Mouse (Mus musculus) embryonic facial prominence, embryonic 13.5 days (tissue): ENCODE results near the gene Kif14. TPM values are rescaled to one million over a fixed set of nuclear protein-coding genes. Genes with fewer than 3 reads are reported as not detected.
A peak's percentile ranks its signal among the peaks of the same experiment; 100 is the strongest.

Source experiments
- ATAC-seq: fragments of 200-750 bp; cut with Nextera tagmentation; 2 replicates; pipeline ENCODE4 v1.8.0; 2017; ENCODE audit warnings: low read depth; ENCODE audit not compliant: insufficient number of reproducible peaks, insufficient read depth, low FRiP score, low TSS enrichment
- H3K27ac ChIP-seq: fragments of 300-500 bp; sonication (generic); 2 replicates; pipeline ENCODE4 v1.5.1; 2015; ENCODE audit warnings: moderate library complexity, mild to moderate bottlenecking, inconsistent platforms
- H3K27me3 ChIP-seq: fragments of 300-500 bp; sonication (generic); 2 replicates; pipeline ENCODE4 v1.6.1; 2015; ENCODE audit warnings: mild to moderate bottlenecking, inconsistent platforms
- H3K36me3 ChIP-seq: fragments of 300-500 bp; sonication (generic); 2 replicates; pipeline ENCODE4 v1.6.1; 2015; ENCODE audit warnings: mild to moderate bottlenecking, inconsistent platforms
- H3K4me1 ChIP-seq: fragments of 300-500 bp; sonication (generic); 2 replicates; pipeline ENCODE4 v1.6.1; 2015; ENCODE audit warnings: inconsistent platforms
- H3K4me2 ChIP-seq: fragments of 300-500 bp; sonication (generic); 2 replicates; pipeline ENCODE4 v1.6.1; 2015; ENCODE audit warnings: moderate library complexity, mild to moderate bottlenecking, inconsistent platforms
- H3K4me3 ChIP-seq: fragments of 300-500 bp; sonication (generic); 2 replicates; pipeline ENCODE4 v1.5.1; 2015; ENCODE audit warnings: mild to moderate bottlenecking, inconsistent platforms
- H3K9ac ChIP-seq: fragments of 300-500 bp; sonication (generic); 2 replicates; pipeline ENCODE4 v1.6.1; 2015; ENCODE audit warnings: mild to moderate bottlenecking, inconsistent platforms
- H3K9me3 ChIP-seq: fragments of 300-500 bp; sonication (generic); 2 replicates; pipeline ENCODE4 v1.6.1; 2016; ENCODE audit warnings: inconsistent platforms
- WGBS: fragments of 180-500 bp; shearing (Covaris S2); methylation state at CpG from one replicate; pipeline ENCODE4 v1.1.7; 2015; ENCODE audit warnings: mixed read lengths; 5-methylcytosine and 5-hydroxymethylcytosine counted together
- polyA plus RNA-seq: library from polyadenylated mRNA; unstranded; fragments of >200 nt; fragmentation: Nextera tagmentation; extraction: Ambion mirVana; gene quantifications from 2 replicates; pipeline ENCODE4 v1.2.1, GENCODE M21; 2015

Kif14 gene
- polyA plus RNA-seq, 1 experiment from 2014 or later = 7.2 TPM

- H3K4me1 ChIP-seq = no peaks in the 10 kb centered on the region
- 76% methylated on average over 5 of the region's 5 CpGs for WGBS
- no peak overlapping the region for H3K27ac ChIP-seq
- H3K27me3 ChIP-seq = no peaks in the 10 kb centered on the region; the same call in 1 of the 2 replicates
- no peak for ATAC-seq
- H3K4me2 ChIP-seq = no peak overlapping the region
- no peaks in the 10 kb centered on the region for H3K36me3 ChIP-seq
- H3K4me3 ChIP-seq = no peak overlapping the region
- H3K9me3 ChIP-seq = no peaks in the 10 kb centered on the region
- H3K9ac ChIP-seq = no peak overlapping the region
Observed at GRCm38 (mm10) chr1:136450206-136450605, 15.9 kb upstream of the Kif14 start.

- WGBS = 68% methylated on average over 5 of the region's 5 CpGs
- H3K27me3 ChIP-seq = no peaks in the 10 kb centered on the region; the same call in 1 of the 2 replicates
- no peak overlapping the region for H3K4me2 ChIP-seq
- no peak overlapping the region for H3K9ac ChIP-seq
- H3K36me3 ChIP-seq = no peaks in the 10 kb centered on the region
- no peak for ATAC-seq
- no peak overlapping the region for H3K27ac ChIP-seq
- no peaks in the 10 kb centered on the region for H3K9me3 ChIP-seq
- peaks cover 7% of the 10 kb centered on the region; the same call in 1 of the 2 replicates for H3K4me1 ChIP-seq
- H3K4me3 ChIP-seq = no peak overlapping the region
Observed at GRCm38 (mm10) chr1:136452421-136452820, 13.7 kb upstream of the Kif14 start.

GRCm38 (mm10) chr1:136455756-136456585, 10.2 kb upstream of the Kif14 start:
- Histone ChIP-seq H3K27ac (no peak overlapping the region), H3K9ac (no peak overlapping the region), H3K36me3 (no peaks in the 10 kb centered on the region), H3K4me1 (peaks cover 7% of the 10 kb centered on the region; the same call in 1 of the 2 replicates), H3K4me3 (no peak overlapping the region), H3K9me3 (no peaks in the 10 kb centered on the region), H3K27me3 (no peaks in the 10 kb centered on the region; the same call in 1 of the 2 replicates), H3K4me2 (no peak overlapping the region)
- WGBS = 54% methylated on average over 17 of the region's 17 CpGs
- no peak for ATAC-seq

- WGBS = 85% methylated on average over 6 of the region's 6 CpGs
- no peaks in the 10 kb centered on the region for H3K36me3 ChIP-seq
- no peak overlapping the region for H3K9ac ChIP-seq
- H3K9me3 ChIP-seq = no peaks in the 10 kb centered on the region
- no peak overlapping the region for H3K27ac ChIP-seq
- H3K4me2 ChIP-seq = no peak overlapping the region
- ATAC-seq = no peak
- H3K27me3 ChIP-seq = no peaks in the 10 kb centered on the region; the same call in 1 of the 2 replicates
- peaks cover 7% of the 10 kb centered on the region; the same call in 1 of the 2 replicates for H3K4me1 ChIP-seq
- H3K4me3 ChIP-seq = no peak overlapping the region
Observed at GRCm38 (mm10) chr1:136456741-136457140, 9.4 kb upstream of the Kif14 start.

DNA sequence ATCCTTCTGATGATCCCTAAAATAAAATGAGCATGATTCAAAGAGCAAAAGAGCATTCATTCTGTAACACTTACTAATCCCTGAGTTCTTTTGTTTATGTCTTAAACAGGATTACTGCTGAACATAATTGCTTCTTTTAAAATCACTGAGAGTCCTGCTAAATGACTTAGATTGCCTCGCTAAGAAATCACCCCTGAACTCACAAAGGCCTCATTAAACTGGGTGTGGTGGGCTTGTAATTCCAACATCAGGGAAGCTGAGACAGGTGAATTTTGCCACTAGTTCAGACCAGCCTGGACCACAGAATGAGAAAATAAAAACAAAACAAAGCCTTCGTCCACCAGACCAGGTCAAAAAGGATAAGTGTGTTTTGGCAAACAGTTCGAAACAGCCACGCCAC, 8.7 kb upstream of the Kif14 start:
- Histone ChIP-seq H3K9me3 (no peaks in the 10 kb centered on the region), H3K4me2 (no peak overlapping the region), H3K9ac (no peak overlapping the region), H3K27me3 (no peaks in the 10 kb centered on the region; the same call in 1 of the 2 replicates), H3K36me3 (no peaks in the 10 kb centered on the region), H3K4me1 (peaks cover 8% of the 10 kb centered on the region; the same call in 1 of the 2 replicates), H3K4me3 (no peak overlapping the region), H3K27ac (no peak overlapping the region)
- WGBS = 72% methylated on average over 4 of the region's 4 CpGs
- ATAC-seq = no peak

DNA sequence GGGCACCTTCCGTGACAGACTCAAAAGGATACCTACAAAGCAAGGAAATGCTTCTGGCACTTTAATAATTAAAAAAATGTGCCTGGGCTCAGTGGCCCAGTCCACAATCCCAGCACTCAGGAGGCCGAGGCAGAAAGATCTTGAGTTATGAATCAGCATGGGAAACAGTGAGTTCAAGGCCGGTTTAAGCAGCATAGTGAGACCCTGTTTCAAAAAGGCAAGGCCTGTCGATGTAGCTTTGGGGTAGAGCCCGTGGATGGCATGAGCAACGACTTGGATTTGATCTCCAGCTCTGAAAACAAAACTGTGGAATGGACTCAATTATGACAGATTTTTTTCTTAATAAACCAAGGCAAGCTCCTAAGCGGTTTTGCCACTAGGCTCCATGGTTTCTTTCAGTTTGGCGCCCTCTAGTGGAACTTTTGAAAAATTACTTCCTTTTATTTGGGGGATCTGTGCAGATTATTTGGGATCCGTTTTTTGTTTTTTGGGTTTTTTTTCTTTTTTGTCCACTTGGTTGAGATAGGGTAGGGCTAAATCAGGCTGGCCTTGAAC, 7.4 kb upstream of the Kif14 start:
- Histone ChIP-seq H3K36me3 (no peaks in the 10 kb centered on the region), H3K9me3 (no peaks in the 10 kb centered on the region), H3K4me2 (no peak overlapping the region), H3K9ac (no peak overlapping the region), H3K4me1 (peaks cover 12% of the 10 kb centered on the region; the same call in 1 of the 2 replicates), H3K27ac (no peak overlapping the region), H3K4me3 (no peak overlapping the region), H3K27me3 (no peaks in the 10 kb centered on the region)
- 26% methylated on average over 9 of the region's 9 CpGs for WGBS
- no peak for ATAC-seq

GRCm38 (mm10) chr1:136462443-136462842, 3.7 kb upstream of the Kif14 start:
- no peak overlapping the region for H3K27ac ChIP-seq
- no peaks in the 10 kb centered on the region for H3K27me3 ChIP-seq
- H3K4me3 ChIP-seq = no peak overlapping the region
- H3K4me2 ChIP-seq = no peak overlapping the region
- no peak overlapping the region for H3K9ac ChIP-seq
- no peak for ATAC-seq
- WGBS = 55% methylated on average over 10 of the region's 10 CpGs
- no peaks in the 10 kb centered on the region for H3K36me3 ChIP-seq
- peaks cover 12% of the 10 kb centered on the region for H3K4me1 ChIP-seq
- H3K9me3 ChIP-seq = no peaks in the 10 kb centered on the region

GRCm38 (mm10) chr1:136465168-136465567, 975 bp upstream of the Kif14 start:
- no peak overlapping the region for H3K27ac ChIP-seq
- no peak for ATAC-seq
- no peaks in the 10 kb centered on the region for H3K27me3 ChIP-seq
- H3K4me1 ChIP-seq = peaks cover 21% of the 10 kb centered on the region
- no peak overlapping the region for H3K4me3 ChIP-seq
- H3K9ac ChIP-seq = no peak overlapping the region
- no peaks in the 10 kb centered on the region for H3K9me3 ChIP-seq
- H3K4me2 ChIP-seq = no peak overlapping the region
- peaks cover 11% of the 10 kb centered on the region for H3K36me3 ChIP-seq

DNA sequence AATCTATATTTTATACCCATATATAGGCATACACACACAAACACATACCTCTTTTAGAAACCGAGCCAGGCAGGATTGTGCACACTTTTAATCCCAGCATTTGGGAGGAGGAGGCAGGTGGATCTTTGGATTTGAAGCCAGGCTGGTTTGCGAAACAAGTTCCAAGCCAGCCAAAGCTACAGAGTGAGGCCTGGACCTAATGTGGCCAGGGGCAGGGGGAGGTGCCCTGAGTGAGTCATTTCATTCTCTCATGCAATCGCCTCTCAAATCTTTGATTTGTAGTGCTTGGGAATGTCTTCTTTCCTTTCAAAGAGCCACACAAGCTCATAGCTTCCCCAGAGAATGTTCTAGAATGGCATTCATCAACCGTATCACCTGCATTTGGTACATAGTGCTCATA, 3.3 kb downstream of the Kif14 start:
- Histone ChIP-seq H3K27me3 (no peaks in the 10 kb centered on the region), H3K4me1 (peaks cover 25% of the 10 kb centered on the region), H3K4me3 (no peak overlapping the region), H3K36me3 (peaks cover 33% of the 10 kb centered on the region), H3K4me2 (no peak overlapping the region), H3K27ac (no peak overlapping the region), H3K9me3 (no peaks in the 10 kb centered on the region), H3K9ac (no peak overlapping the region)
- no peak for ATAC-seq
- WGBS = 82% methylated on average over 4 of the region's 4 CpGs

DNA sequence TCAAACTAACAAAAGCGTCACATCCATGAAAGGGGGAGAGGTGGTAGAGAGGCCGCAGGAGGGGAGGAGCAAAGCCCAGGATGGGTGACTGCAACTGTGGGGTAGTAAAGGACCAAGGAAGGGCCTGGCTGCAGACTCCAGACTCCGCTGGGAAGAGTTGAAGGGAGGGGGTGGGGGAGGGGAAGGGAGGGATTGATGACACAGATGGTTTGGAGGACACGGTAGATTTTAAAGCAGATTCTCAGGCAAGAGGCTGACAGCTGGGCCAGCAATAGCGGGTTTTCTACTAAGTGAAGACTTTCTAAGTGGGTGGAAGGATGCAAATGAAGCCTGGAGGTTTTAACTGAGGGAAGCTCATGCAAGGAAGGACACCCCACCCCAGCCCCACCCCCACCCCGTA, 4.3 kb downstream of the Kif14 start:
- Histone ChIP-seq H3K4me3 (no peak overlapping the region), H3K4me1 (peaks cover 25% of the 10 kb centered on the region), H3K36me3 (peaks cover 39% of the 10 kb centered on the region), H3K9me3 (no peaks in the 10 kb centered on the region), H3K27ac (peak overlapping the region; percentile 48; the same call in 1 of the 2 replicates), H3K4me2 (peak overlapping the region; percentile 22; the same call in 1 of the 2 replicates), H3K27me3 (no peaks in the 10 kb centered on the region), H3K9ac (peak overlapping the region; percentile 11; the same call in 1 of the 2 replicates)
- no peak for ATAC-seq
- WGBS = 15% methylated on average over 6 of the region's 6 CpGs

- H3K4me1 ChIP-seq = no peaks in the 10 kb centered on the region
- H3K36me3 ChIP-seq = peaks cover 80% of the 10 kb centered on the region
- ATAC-seq = no peak
- no peak overlapping the region for H3K27ac ChIP-seq
- no peak overlapping the region for H3K4me2 ChIP-seq
- H3K27me3 ChIP-seq = no peaks in the 10 kb centered on the region
- 83% methylated on average over 5 of the region's 5 CpGs for WGBS
- H3K9me3 ChIP-seq = no peaks in the 10 kb centered on the region
- H3K4me3 ChIP-seq = no peak overlapping the region
- no peak overlapping the region for H3K9ac ChIP-seq
Observed at GRCm38 (mm10) chr1:136491681-136492080, 25.5 kb downstream of the Kif14 start.

DNA sequence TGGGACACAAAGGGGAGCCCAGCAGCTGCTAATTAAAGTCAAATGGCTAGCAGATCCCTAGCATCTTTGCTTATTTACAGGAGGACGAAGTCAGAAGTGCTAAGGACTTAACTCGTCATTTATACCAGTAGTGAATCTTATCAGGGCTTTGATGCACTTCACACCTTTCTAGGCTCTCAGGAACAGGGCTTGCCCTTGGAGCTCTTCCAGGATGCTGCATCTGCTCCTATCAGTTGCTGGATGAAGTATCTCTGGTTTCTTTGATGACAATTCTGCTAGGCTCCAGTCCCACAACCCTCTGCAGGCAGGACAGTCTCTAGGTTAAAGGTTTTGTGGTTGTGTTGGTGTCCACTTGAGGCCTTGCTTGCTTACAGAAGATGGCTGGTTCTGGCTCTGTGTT, 26.1 kb downstream of the Kif14 start:
- ATAC-seq = no peak
- 71% methylated on average over 2 of the region's 2 CpGs for WGBS
- no peak overlapping the region for H3K4me3 ChIP-seq
- H3K9me3 ChIP-seq = no peaks in the 10 kb centered on the region
- no peaks in the 10 kb centered on the region for H3K4me1 ChIP-seq
- H3K4me2 ChIP-seq = no peak overlapping the region
- H3K27me3 ChIP-seq = no peaks in the 10 kb centered on the region
- no peak overlapping the region for H3K9ac ChIP-seq
- peaks cover 80% of the 10 kb centered on the region for H3K36me3 ChIP-seq
- no peak overlapping the region for H3K27ac ChIP-seq
